Mouse (Mus musculus): ENCODE data around the gene Plxna4. TPM values are rescaled to one million over a fixed set of nuclear protein-coding genes. Genes with fewer than 3 reads are reported as not detected.

Plxna4 gene
- total RNA-seq, 1 experiment: 0.98 TPM

- DNase-seq (ENCODE audit: low read depth, low spot score): no peak
- no peak overlapping the region for H3K27ac ChIP-seq (ENCODE audit: insufficient read depth, low read depth, low read length, poor library complexity, severe bottlenecking)
- TF ChIP-seq HCFC1 (IDR thresholded peaks at IDR 0.05; ENCODE audit: borderline replicate concordance, insufficient read depth, low read length): no peak
- no peak for TF ChIP-seq MAFK (IDR thresholded peaks at IDR 0.05; ENCODE audit: insufficient read depth, low read depth, low read length)
- TF ChIP-seq CHD2 (IDR thresholded peaks at IDR 0.05; ENCODE audit: low read depth, low read length): no peak
- TF ChIP-seq ZC3H11A (IDR thresholded peaks at IDR 0.05; ENCODE audit: borderline replicate concordance, low read depth, low read length): no peak
- TF ChIP-seq ZNF384 (IDR thresholded peaks at IDR 0.05; ENCODE audit: low read depth, low read length): no peak
- H3K4me1 ChIP-seq (ENCODE audit: control insufficient read depth in 2 of 2, insufficient read depth in 2 of 2, low read length in 2 of 2, poor library complexity in 1 of 2): peaks cover 0 to 2% of the 10 kb centered on the region in 2 experiments; a peak in 1 of 4 replicates
- no peak overlapping the region for H3K9ac ChIP-seq (ENCODE audit: insufficient read depth, low read depth, low read length, poor library complexity, severe bottlenecking)
- H3K36me3 ChIP-seq (ENCODE audit: control insufficient read depth, insufficient read depth, low read length, poor library complexity, severe bottlenecking): no peaks in the 10 kb centered on the region
- H3K9me3 ChIP-seq (ENCODE audit: control insufficient read depth, insufficient read depth, low read depth, low read length): no peaks in the 10 kb centered on the region
- in situ Hi-C loops (cut with MboI; ENCODE audit: low sequenced_read_pairs in 2 of 2, unreplicated experiment in 2 of 2): loop anchor here in 1 of 2 experiments (25.0 kb wide), 1 partner anchor 924 kb away; no protein-coding TSS in a partner anchor
- peak overlapping the region in 1 of 2 experiments; percentile 53; a peak in 1 of 4 replicates for H3K4me3 ChIP-seq (ENCODE audit: insufficient read depth in 1 of 2, low read depth in 1 of 2, low read length in 2 of 2, poor library complexity in 1 of 2, severe bottlenecking in 1 of 2)
Observed at GRCm38 (mm10) chr6:32586390-32586789, 1.6 kb downstream of the Plxna4 start.

GRCm38 (mm10) chr6:32585211-32585610, 2.8 kb downstream of the Plxna4 start:
- TF ChIP-seq ZNF384 (IDR thresholded peaks at IDR 0.05; ENCODE audit: low read depth, low read length): no peak
- no peak for TF ChIP-seq CHD2 (IDR thresholded peaks at IDR 0.05; ENCODE audit: low read depth, low read length)
- no peak for TF ChIP-seq ZC3H11A (IDR thresholded peaks at IDR 0.05; ENCODE audit: borderline replicate concordance, low read depth, low read length)
- TF ChIP-seq HCFC1 (IDR thresholded peaks at IDR 0.05; ENCODE audit: borderline replicate concordance, insufficient read depth, low read length): no peak
- no peak for TF ChIP-seq MAFK (IDR thresholded peaks at IDR 0.05; ENCODE audit: insufficient read depth, low read depth, low read length)
- in situ Hi-C loops (cut with MboI; ENCODE audit: low sequenced_read_pairs in 2 of 2, unreplicated experiment in 2 of 2): loop anchor here in 1 of 2 experiments (25.0 kb wide), 1 partner anchor 923 kb away; no protein-coding TSS in a partner anchor
- no peak for DNase-seq (ENCODE audit: low read depth, low spot score)
- Histone ChIP-seq H3K9ac (ENCODE audit: insufficient read depth, low read depth, low read length, poor library complexity, severe bottlenecking) (no peak overlapping the region), H3K4me1 (ENCODE audit: control insufficient read depth in 2 of 2, insufficient read depth in 2 of 2, low read length in 2 of 2, poor library complexity in 1 of 2) (peaks cover 0 to 2% of the 10 kb centered on the region in 2 experiments; a peak in 1 of 4 replicates), H3K9me3 (ENCODE audit: control insufficient read depth, insufficient read depth, low read depth, low read length) (no peaks in the 10 kb centered on the region), H3K36me3 (ENCODE audit: control insufficient read depth, insufficient read depth, low read length, poor library complexity, severe bottlenecking) (no peaks in the 10 kb centered on the region), H3K4me3 (ENCODE audit: insufficient read depth in 1 of 2, low read depth in 1 of 2, low read length in 2 of 2, poor library complexity in 1 of 2, severe bottlenecking in 1 of 2) (no peak overlapping the region), H3K27ac (ENCODE audit: insufficient read depth, low read depth, low read length, poor library complexity, severe bottlenecking) (no peak overlapping the region)

- in situ Hi-C loops (cut with MboI; ENCODE audit: low sequenced_read_pairs in 2 of 2, unreplicated experiment in 2 of 2): loop anchor here in 1 of 2 experiments (25.0 kb wide), 1 partner anchor 922 kb away; no protein-coding TSS in a partner anchor
Observed at GRCm38 (mm10) chr6:32584243-32584880, 3.6 kb downstream of the Plxna4 start.

GRCm38 (mm10) chr6:32583582-32583981, 4.4 kb downstream of the Plxna4 start:
- Histone ChIP-seq H3K9ac (ENCODE audit: insufficient read depth, low read depth, low read length, poor library complexity, severe bottlenecking) (no peak overlapping the region), H3K4me1 (ENCODE audit: control insufficient read depth in 2 of 2, insufficient read depth in 2 of 2, low read length in 2 of 2, poor library complexity in 1 of 2) (peaks cover 0 to 2% of the 10 kb centered on the region in 2 experiments; a peak in 1 of 4 replicates), H3K4me3 (ENCODE audit: insufficient read depth in 1 of 2, low read depth in 1 of 2, low read length in 2 of 2, poor library complexity in 1 of 2, severe bottlenecking in 1 of 2) (no peak overlapping the region), H3K9me3 (ENCODE audit: control insufficient read depth, insufficient read depth, low read depth, low read length) (no peaks in the 10 kb centered on the region), H3K27ac (ENCODE audit: insufficient read depth, low read depth, low read length, poor library complexity, severe bottlenecking) (no peak overlapping the region), H3K36me3 (ENCODE audit: control insufficient read depth, insufficient read depth, low read length, poor library complexity, severe bottlenecking) (no peaks in the 10 kb centered on the region)
- TF ChIP-seq ZC3H11A (IDR thresholded peaks at IDR 0.05; ENCODE audit: borderline replicate concordance, low read depth, low read length) (no peak), HCFC1 (IDR thresholded peaks at IDR 0.05; ENCODE audit: borderline replicate concordance, insufficient read depth, low read length) (no peak), ZNF384 (IDR thresholded peaks at IDR 0.05; ENCODE audit: low read depth, low read length) (no peak), CHD2 (IDR thresholded peaks at IDR 0.05; ENCODE audit: low read depth, low read length) (no peak), MAFK (IDR thresholded peaks at IDR 0.05; ENCODE audit: insufficient read depth, low read depth, low read length) (no peak)
- in situ Hi-C loops (cut with MboI; ENCODE audit: low sequenced_read_pairs in 2 of 2, unreplicated experiment in 2 of 2): loop anchor here in 1 of 2 experiments (25.0 kb wide), 1 partner anchor 921 kb away; no protein-coding TSS in a partner anchor
- DNase-seq (ENCODE audit: low read depth, low spot score): no peak

More at GRCm38 (mm10) chr6:32584243-32584880, 3.6 kb downstream of the Plxna4 start:
- Histone ChIP-seq H3K4me1 (ENCODE audit: control insufficient read depth in 2 of 2, insufficient read depth in 2 of 2, low read length in 2 of 2, poor library complexity in 1 of 2) (peaks cover 0 to 2% of the 10 kb centered on the region in 2 experiments; a peak in 1 of 4 replicates), H3K27ac (ENCODE audit: insufficient read depth, low read depth, low read length, poor library complexity, severe bottlenecking) (no peak overlapping the region), H3K9me3 (ENCODE audit: control insufficient read depth, insufficient read depth, low read depth, low read length) (no peaks in the 10 kb centered on the region), H3K9ac (ENCODE audit: insufficient read depth, low read depth, low read length, poor library complexity, severe bottlenecking) (no peak overlapping the region), H3K36me3 (ENCODE audit: control insufficient read depth, insufficient read depth, low read length, poor library complexity, severe bottlenecking) (no peaks in the 10 kb centered on the region), H3K4me3 (ENCODE audit: insufficient read depth in 1 of 2, low read depth in 1 of 2, low read length in 2 of 2, poor library complexity in 1 of 2, severe bottlenecking in 1 of 2) (no peak overlapping the region)
- no peak for DNase-seq (ENCODE audit: low read depth, low spot score)
- TF ChIP-seq CHD2 (IDR thresholded peaks at IDR 0.05; ENCODE audit: low read depth, low read length) (no peak), HCFC1 (IDR thresholded peaks at IDR 0.05; ENCODE audit: borderline replicate concordance, insufficient read depth, low read length) (no peak), MAFK (IDR thresholded peaks at IDR 0.05; ENCODE audit: insufficient read depth, low read depth, low read length) (no peak)

All from ES-E14 (cell line).